Mouse (Mus musculus) intestine, embryonic 15.5 days (tissue): Measurements from ENCODE around the gene Usp47. TPM values are rescaled to one million over a fixed set of nuclear protein-coding genes. Genes with fewer than 3 reads are reported as not detected.

ENCODE experiments used
- ATAC-seq: fragments of 200-750 bp; cut with Nextera tagmentation; 2 replicates; pipeline ENCODE4 v1.8.0; 2017; ENCODE audit warnings: moderate TSS enrichment, moderate library complexity
- H3K27ac ChIP-seq: fragments of 300-500 bp; sonication (generic); 2 replicates; pipeline ENCODE4 v1.5.1; 2015; ENCODE audit warnings: mild to moderate bottlenecking, inconsistent platforms
- H3K27me3 ChIP-seq: fragments of 300-500 bp; sonication (generic); replicated peaks from 2 replicates; pipeline ENCODE4 v1.6.1; 2015; ENCODE audit warnings: inconsistent platforms
- H3K36me3 ChIP-seq: fragments of 300-500 bp; sonication (generic); 2 replicates; pipeline ENCODE4 v1.6.1; 2015; ENCODE audit warnings: inconsistent platforms
- H3K4me1 ChIP-seq: fragments of 300-500 bp; sonication (generic); replicated peaks from 2 replicates; pipeline ENCODE4 v1.6.1; 2015; ENCODE audit warnings: inconsistent platforms
- H3K4me2 ChIP-seq: fragments of 300-500 bp; sonication (generic); replicated peaks from 2 replicates; pipeline ENCODE4 v1.6.1; 2015; ENCODE audit warnings: mild to moderate bottlenecking, inconsistent platforms
- H3K4me3 ChIP-seq: fragments of 300-500 bp; sonication (generic); replicated peaks from 2 replicates; pipeline ENCODE4 v1.5.1; 2015; ENCODE audit warnings: inconsistent platforms
- H3K9ac ChIP-seq: fragments of 300-500 bp; sonication (generic); 2 replicates; pipeline ENCODE4 v1.6.1; 2015; ENCODE audit warnings: inconsistent platforms
- H3K9me3 ChIP-seq: fragments of 300-500 bp; sonication (generic); 2 replicates; pipeline ENCODE4 v1.6.1; 2016; ENCODE audit warnings: inconsistent platforms
- WGBS: fragments of 180-500 bp; shearing (Covaris S2); methylation state at CpG from one replicate; pipeline ENCODE4 v1.1.7; 2015; 5-methylcytosine and 5-hydroxymethylcytosine counted together
- polyA plus RNA-seq: library from polyadenylated mRNA; unstranded; fragments of >200 nt; fragmentation: Nextera tagmentation; extraction: Ambion mirVana; gene quantifications from 2 replicates; pipeline ENCODE4 v1.2.1, GENCODE M21; 2015

The Usp47 gene
- polyA plus RNA-seq, 1 experiment from 2014 or later, result 61.5 TPM

GRCm38 (mm10) chr7:112127085-112127637, 103.9 kb downstream of the Usp47 start:
- Histone ChIP-seq H3K27me3 (no peaks in the 10 kb centered on the region), H3K27ac (no peak overlapping the region), H3K4me2 (no peak overlapping the region), H3K9me3 (no peaks in the 10 kb centered on the region), H3K36me3 (no peaks in the 10 kb centered on the region), H3K9ac (no peak overlapping the region), H3K4me3 (no peak overlapping the region), H3K4me1 (peaks cover 4% of the 10 kb centered on the region; the same call in 1 of the 2 replicates)
- ATAC-seq, result no peak
- 56% methylated on average over 5 of the region's 5 CpGs for WGBS

DNA sequence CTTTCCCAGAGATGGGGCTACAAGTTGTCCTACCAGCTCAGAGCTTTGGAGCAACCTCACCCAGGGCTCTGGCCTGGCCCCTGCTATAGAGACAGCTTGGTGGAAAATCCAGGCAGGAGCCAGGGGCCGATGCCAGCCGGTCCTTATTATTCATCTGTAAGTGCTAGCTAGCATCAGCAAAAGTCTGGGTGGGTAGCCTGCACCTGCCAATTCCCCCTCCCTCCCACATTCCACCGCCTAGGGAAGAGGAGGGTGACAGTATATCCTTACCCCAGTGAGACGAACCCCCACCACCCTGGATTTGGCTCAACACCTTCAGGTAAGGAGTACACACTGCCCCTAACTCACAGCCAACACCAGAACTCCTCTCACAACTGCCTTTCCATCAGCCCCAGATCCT, 104.7 kb downstream of the Usp47 start:
- no peak for ATAC-seq
- Histone ChIP-seq H3K27ac (no peak overlapping the region), H3K4me3 (no peak overlapping the region), H3K4me2 (no peak overlapping the region), H3K27me3 (no peaks in the 10 kb centered on the region), H3K9me3 (no peaks in the 10 kb centered on the region), H3K4me1 (peaks cover 4% of the 10 kb centered on the region; the same call in 1 of the 2 replicates), H3K36me3 (no peaks in the 10 kb centered on the region), H3K9ac (no peak overlapping the region)
- 78% methylated on average over 4 of the region's 4 CpGs for WGBS

DNA sequence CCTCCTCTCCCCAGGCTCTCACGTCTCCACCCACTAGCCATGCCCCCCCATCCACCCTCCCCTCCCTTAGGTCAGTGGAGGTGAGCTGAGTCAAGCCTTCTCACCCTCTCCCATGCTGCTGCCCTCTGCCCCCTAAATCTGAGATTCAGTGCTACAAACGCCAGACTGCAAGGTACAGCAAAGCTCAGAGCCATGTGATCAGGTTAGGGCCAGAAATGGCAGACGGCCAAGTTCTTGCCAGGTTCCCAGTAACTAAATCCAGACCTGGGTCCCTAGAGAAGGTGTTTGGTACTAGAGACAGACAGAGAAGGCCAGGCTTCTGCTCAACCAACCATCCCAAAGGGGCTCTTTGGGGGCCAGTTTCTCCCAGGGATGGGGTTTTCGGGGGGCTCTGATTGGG, 105.5 kb downstream of the Usp47 start:
- H3K9ac ChIP-seq, result no peak overlapping the region
- H3K4me1 ChIP-seq, result peaks cover 4% of the 10 kb centered on the region; the same call in 1 of the 2 replicates
- H3K27me3 ChIP-seq, result no peaks in the 10 kb centered on the region
- H3K4me3 ChIP-seq, result no peak overlapping the region
- no peaks in the 10 kb centered on the region for H3K9me3 ChIP-seq
- H3K4me2 ChIP-seq, result no peak overlapping the region
- 60% methylated on average over 4 of the region's 4 CpGs for WGBS
- no peak for ATAC-seq
- H3K27ac ChIP-seq, result no peak overlapping the region
- H3K36me3 ChIP-seq, result no peaks in the 10 kb centered on the region

DNA sequence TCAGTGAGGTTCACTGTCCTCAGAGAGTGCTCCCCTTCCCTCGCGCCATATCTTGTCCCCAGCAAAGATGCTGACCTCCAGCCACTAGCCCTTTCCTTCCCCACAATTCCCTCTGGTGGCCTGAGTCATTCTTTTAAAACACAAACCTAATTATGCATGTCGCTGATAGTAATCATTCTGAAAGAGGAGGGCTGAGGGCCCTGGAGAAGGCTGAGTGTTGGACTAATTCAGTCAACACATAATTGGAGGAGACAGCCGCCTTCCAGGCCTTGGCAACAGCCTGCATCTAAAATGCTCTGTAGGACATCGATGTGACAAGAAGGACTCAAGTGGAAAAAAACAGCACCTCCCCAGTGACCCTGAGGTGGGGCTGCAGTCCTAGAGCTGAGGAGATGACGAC, 106.5 kb downstream of the Usp47 start:
- no peak for ATAC-seq
- H3K9me3 ChIP-seq, result no peaks in the 10 kb centered on the region
- peaks cover 4% of the 10 kb centered on the region; the same call in 1 of the 2 replicates for H3K4me1 ChIP-seq
- no peak overlapping the region for H3K9ac ChIP-seq
- H3K4me2 ChIP-seq, result no peak overlapping the region
- no peaks in the 10 kb centered on the region for H3K36me3 ChIP-seq
- WGBS, result 86% methylated on average over 6 of the region's 6 CpGs
- H3K27me3 ChIP-seq, result no peaks in the 10 kb centered on the region
- no peak overlapping the region for H3K4me3 ChIP-seq
- no peak overlapping the region for H3K27ac ChIP-seq

DNA sequence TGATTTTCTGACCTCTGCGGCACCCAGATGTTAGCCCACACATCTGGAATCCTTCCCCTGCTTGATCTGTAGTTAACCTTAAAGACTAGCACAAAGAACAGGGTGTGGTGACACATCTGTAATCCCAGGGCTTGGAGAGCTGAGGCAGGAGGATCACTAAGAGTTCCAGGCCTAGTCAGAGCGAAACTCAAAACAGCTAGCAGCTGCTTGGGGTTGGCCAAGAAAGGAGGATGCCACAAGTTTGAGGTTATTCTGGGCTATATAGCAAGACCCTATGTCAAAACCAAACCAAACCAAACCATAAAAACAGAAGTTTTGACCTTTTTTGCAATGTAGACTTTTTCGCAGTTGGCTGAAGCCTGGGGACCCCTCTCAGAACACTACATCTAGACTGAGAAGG, 107.4 kb downstream of the Usp47 start:
- no peaks in the 10 kb centered on the region for H3K36me3 ChIP-seq
- H3K4me3 ChIP-seq, result no peak overlapping the region
- H3K4me1 ChIP-seq, result peaks cover 4% of the 10 kb centered on the region; the same call in 1 of the 2 replicates
- H3K27me3 ChIP-seq, result no peaks in the 10 kb centered on the region
- 97% methylated on average over 3 of the region's 3 CpGs for whole genome bisulfite sequencing
- no peak overlapping the region for H3K4me2 ChIP-seq
- H3K9ac ChIP-seq, result no peak overlapping the region
- H3K9me3 ChIP-seq, result no peaks in the 10 kb centered on the region
- no peak overlapping the region for H3K27ac ChIP-seq
- no peak for ATAC-seq

- no peak overlapping the region for H3K9ac ChIP-seq
- no peaks in the 10 kb centered on the region for H3K27me3 ChIP-seq
- WGBS, result 84% methylated on average over 6 of the region's 6 CpGs
- H3K4me1 ChIP-seq, result peaks cover 4% of the 10 kb centered on the region; the same call in 1 of the 2 replicates
- no peak overlapping the region for H3K27ac ChIP-seq
- H3K9me3 ChIP-seq, result no peaks in the 10 kb centered on the region
- H3K4me3 ChIP-seq, result no peak overlapping the region
- ATAC-seq, result no peak
- no peaks in the 10 kb centered on the region for H3K36me3 ChIP-seq
- H3K4me2 ChIP-seq, result no peak overlapping the region
These were observed 108.7 kb downstream of the Usp47 start for GRCm38 (mm10) chr7:112132005-112132404.

- H3K27me3 ChIP-seq, result no peaks in the 10 kb centered on the region
- no peaks in the 10 kb centered on the region for H3K9me3 ChIP-seq
These were observed 110.0 kb downstream of the Usp47 start for GRCm38 (mm10) chr7:112133277-112133676.

GRCm38 (mm10) chr7:112135161-112135560, 111.9 kb downstream of the Usp47 start:
- Histone ChIP-seq H3K27me3 (no peaks in the 10 kb centered on the region), H3K4me1 (no peaks in the 10 kb centered on the region), H3K9ac (no peak overlapping the region), H3K9me3 (no peaks in the 10 kb centered on the region), H3K4me3 (no peak overlapping the region), H3K4me2 (no peak overlapping the region), H3K36me3 (no peaks in the 10 kb centered on the region), H3K27ac (no peak overlapping the region)
- 88% methylated on average over 4 of the region's 4 CpGs for WGBS
- ATAC-seq, result no peak

More at GRCm38 (mm10) chr7:112133277-112133676, 110.0 kb downstream of the Usp47 start:
- Histone ChIP-seq H3K36me3 (no peaks in the 10 kb centered on the region), H3K4me3 (no peak overlapping the region), H3K4me2 (no peak overlapping the region), H3K27ac (no peak overlapping the region), H3K4me1 (peaks cover 4% of the 10 kb centered on the region; the same call in 1 of the 2 replicates), H3K9ac (no peak overlapping the region)
- no peak for ATAC-seq
- WGBS, result 92% methylated on average over 5 of the region's 5 CpGs

- H3K27ac ChIP-seq, result no peak overlapping the region
- H3K9me3 ChIP-seq, result no peaks in the 10 kb centered on the region
- no peak overlapping the region for H3K9ac ChIP-seq
- no peaks in the 10 kb centered on the region for H3K27me3 ChIP-seq
- H3K4me1 ChIP-seq, result no peaks in the 10 kb centered on the region
- WGBS, result 81% methylated on average over 5 of the region's 5 CpGs
- H3K4me3 ChIP-seq, result no peak overlapping the region
- ATAC-seq, result no peak
- no peak overlapping the region for H3K4me2 ChIP-seq
- H3K36me3 ChIP-seq, result no peaks in the 10 kb centered on the region
These were observed 113.2 kb downstream of the Usp47 start for GRCm38 (mm10) chr7:112136537-112136936.

- H3K4me2 ChIP-seq, result no peak overlapping the region
- H3K9me3 ChIP-seq, result no peaks in the 10 kb centered on the region
- no peak overlapping the region for H3K4me3 ChIP-seq
- no peaks in the 10 kb centered on the region for H3K27me3 ChIP-seq
- H3K36me3 ChIP-seq, result no peaks in the 10 kb centered on the region
- H3K4me1 ChIP-seq, result 0 out of 2 replicates have a peak, but pooled peaks cover 2% of the 10 kb centered on the region
- H3K9ac ChIP-seq, result no peak overlapping the region
- no peak overlapping the region for H3K27ac ChIP-seq
- no peak for ATAC-seq
- WGBS, result 65% methylated on average over 7 of the region's 7 CpGs
These were observed 114.8 kb downstream of the Usp47 start for GRCm38 (mm10) chr7:112138168-112138508.

- Histone ChIP-seq H3K4me1 (0 out of 2 replicates have a peak, but pooled peaks cover 2% of the 10 kb centered on the region), H3K9ac (no peak overlapping the region), H3K9me3 (no peaks in the 10 kb centered on the region), H3K27me3 (no peaks in the 10 kb centered on the region), H3K27ac (no peak overlapping the region), H3K4me3 (no peak overlapping the region), H3K4me2 (no peak overlapping the region), H3K36me3 (no peaks in the 10 kb centered on the region)
- ATAC-seq, result peak; percentile 44; the same call in 1 of the 2 replicates
- WGBS, result 58% methylated on average over 11 of the region's 11 CpGs
These were observed 115.5 kb downstream of the Usp47 start for GRCm38 (mm10) chr7:112138509-112139405.

GRCm38 (mm10) chr7:112140725-112141124, 117.4 kb downstream of the Usp47 start:
- Histone ChIP-seq H3K4me2 (no peak overlapping the region), H3K27me3 (no peaks in the 10 kb centered on the region), H3K9me3 (no peaks in the 10 kb centered on the region), H3K4me1 (0 out of 2 replicates have a peak, but pooled peaks cover 2% of the 10 kb centered on the region), H3K4me3 (no peak overlapping the region), H3K36me3 (no peaks in the 10 kb centered on the region), H3K27ac (no peak overlapping the region), H3K9ac (no peak overlapping the region)
- 94% methylated on average over 2 of the region's 2 CpGs for WGBS
- ATAC-seq, result no peak
